Mouse (Mus musculus) bone marrow, adult 2 months (tissue): ENCODE measurements around the gene Uqcr10.

Experiments
- CTCF ChIP-seq: fragments of 200-500 bp; IDR thresholded peaks from 2 replicates; pipeline ENCODE4 v1.5.1; 2011; ENCODE audit warnings: low read length, control low read depth; ENCODE audit not compliant: control insufficient read depth, insufficient read depth
- POLR2A ChIP-seq: fragments of 200-500 bp; IDR thresholded peaks from 2 replicates; pipeline ENCODE4 v1.6.1; 2011; ENCODE audit warnings: low read depth, mild to moderate bottlenecking, control low read depth, low read length, borderline replicate concordance; ENCODE audit not compliant: control insufficient read depth

GRCm38 (mm10) chr11:4746733-4747132, 42.6 kb upstream of the Uqcr10 start, which contains the start of gene Cabp7:
- TF ChIP-seq CTCF (no peak), POLR2A (no peak)
